Mouse (Mus musculus): ENCODE measurements around the gene Rab5b. TPM values are rescaled to one million over a fixed set of nuclear protein-coding genes. Genes with fewer than 3 reads are reported as not detected.

Gene Rab5b
- polyA plus RNA-seq, 1 experiment from 2014 or later: 37.8 TPM

- H3K9ac ChIP-seq (ENCODE audit: low read depth, low read length): no peak overlapping the region
- WGBS: 91% methylated on average over 2 of the region's 2 CpGs
- no peak for ATAC-seq
- no peak overlapping the region for H3K27ac ChIP-seq (ENCODE audit: low read depth, low read length)
- H3K27me3 ChIP-seq (replicated peaks; ENCODE audit: control insufficient read depth, insufficient read depth, low read length): no peaks in the 10 kb centered on the region
- 0 out of 2 replicates have a peak, but pooled peaks cover 9% of the 10 kb centered on the region for H3K36me3 ChIP-seq (ENCODE audit: control insufficient read depth, insufficient read depth)
- no peaks in the 10 kb centered on the region for H3K9me3 ChIP-seq (ENCODE audit: control insufficient read depth)
- no peak for TF ChIP-seq CTCF (IDR thresholded peaks at IDR 0.05; ENCODE audit: low read depth)
- H3K4me3 ChIP-seq (ENCODE audit: low read depth, low read length): no peak overlapping the region
- no peak overlapping the region for H3K4me2 ChIP-seq (replicated peaks; ENCODE audit: low read depth)
- no peaks in the 10 kb centered on the region for H3K4me1 ChIP-seq (replicated peaks; ENCODE audit: control insufficient read depth, insufficient read depth, low read length)
These were observed 66.3 kb downstream of the Rab5b start for GRCm38 (mm10) chr10:128629746-128630145.

DNA sequence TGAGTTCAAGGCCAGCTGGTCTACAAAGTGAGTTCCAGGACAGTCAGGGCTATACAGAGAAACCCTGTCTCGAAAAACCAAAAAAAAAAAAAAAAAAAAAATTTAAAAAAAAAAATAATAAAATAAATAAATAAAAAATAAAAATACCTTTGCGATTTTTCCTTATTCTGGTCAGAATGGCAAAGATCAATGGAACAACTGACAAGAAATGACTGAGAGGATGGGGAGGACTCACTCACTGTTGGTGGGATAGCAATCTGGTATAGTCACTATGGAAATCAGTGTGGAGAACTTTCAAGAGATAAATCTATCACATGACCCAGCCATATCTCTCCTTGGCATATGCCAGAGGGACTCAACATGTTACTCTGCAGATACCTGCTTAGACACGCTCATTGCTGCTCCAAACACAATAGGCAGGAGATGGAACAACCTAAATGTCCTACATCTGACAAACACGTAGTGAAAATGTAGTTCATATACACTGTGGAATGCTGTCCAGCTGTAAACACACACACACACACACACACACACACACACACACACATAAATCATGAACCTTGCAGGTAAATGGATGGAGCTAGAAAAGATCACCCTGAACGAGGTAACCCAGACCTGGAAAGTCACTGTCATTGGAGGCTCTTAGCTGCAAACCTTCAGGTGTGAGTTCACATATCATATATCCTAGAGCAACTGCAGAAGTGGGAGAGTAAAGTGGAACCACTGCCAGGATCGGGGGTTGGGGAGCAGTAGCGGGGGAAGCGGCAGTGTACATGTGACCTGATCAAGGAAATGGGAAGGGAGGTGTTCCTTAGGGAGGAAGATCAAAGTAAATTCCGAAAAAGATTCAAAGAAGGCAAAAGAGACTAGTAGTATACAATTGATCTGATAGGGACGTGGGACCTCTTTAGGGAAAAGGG is 68.4 kb downstream of the Rab5b start:
- no peaks in the 10 kb centered on the region for H3K27me3 ChIP-seq (replicated peaks; ENCODE audit: control insufficient read depth, insufficient read depth, low read length)
- no peaks in the 10 kb centered on the region for H3K4me1 ChIP-seq (replicated peaks; ENCODE audit: control insufficient read depth, insufficient read depth, low read length)
- no peak overlapping the region for H3K4me2 ChIP-seq (replicated peaks; ENCODE audit: low read depth)
- H3K4me3 ChIP-seq (ENCODE audit: low read depth, low read length): no peak overlapping the region
- H3K9ac ChIP-seq (ENCODE audit: low read depth, low read length): no peak overlapping the region
- no peak overlapping the region for H3K27ac ChIP-seq (ENCODE audit: low read depth, low read length)
- no peaks in the 10 kb centered on the region for H3K9me3 ChIP-seq (ENCODE audit: control insufficient read depth)
- WGBS: 81% methylated on average over 10 of the region's 10 CpGs
- TF ChIP-seq CTCF (IDR thresholded peaks at IDR 0.05; ENCODE audit: low read depth): no peak
- H3K36me3 ChIP-seq (ENCODE audit: control insufficient read depth, insufficient read depth): peaks cover 20% of the 10 kb centered on the region
- ATAC-seq: no peak

Other genes starting within 250 kb of the Rab5b start
- gene Smarcc2, start 237.0 kb downstream of the Rab5b start, polyA plus RNA-seq (2015; fragmentation: Nextera tagmentation; extraction: Ambion mirVana): 31.1 and 31.6 TPM in 2 replicates
- 2,493 and 2,543 TPM in 2 replicates for gene Myl6, start 202.1 kb downstream of the Rab5b start, polyA plus RNA-seq (2015; fragmentation: Nextera tagmentation; extraction: Ambion mirVana)
- 1.3 and 1.8 TPM in 2 replicates for gene Myl6b, start 197.6 kb downstream of the Rab5b start, polyA plus RNA-seq (2015; fragmentation: Nextera tagmentation; extraction: Ambion mirVana)
- gene Esyt1, start 170.4 kb downstream of the Rab5b start, polyA plus RNA-seq (2015; fragmentation: Nextera tagmentation; extraction: Ambion mirVana): 11.7 and 12.5 TPM in 2 replicates
- gene Zc3h10, start 148.5 kb downstream of the Rab5b start, polyA plus RNA-seq (2015; fragmentation: Nextera tagmentation; extraction: Ambion mirVana): 10.0 and 10.4 TPM in 2 replicates
- gene Rpl41, start 147.0 kb downstream of the Rab5b start, polyA plus RNA-seq (2015; fragmentation: Nextera tagmentation; extraction: Ambion mirVana): 2,426 and 2,428 TPM in 2 replicates
- 65.3 and 66.8 TPM in 2 replicates for gene Pa2g4, start 130.3 kb downstream of the Rab5b start, polyA plus RNA-seq (2015; fragmentation: Nextera tagmentation; extraction: Ambion mirVana)
- gene Erbb3, start 106.6 kb downstream of the Rab5b start, polyA plus RNA-seq (2015; fragmentation: Nextera tagmentation; extraction: Ambion mirVana): 22.3 and 23.8 TPM in 2 replicates
- gene Rps26, start 69.5 kb downstream of the Rab5b start, polyA plus RNA-seq (2015; fragmentation: Nextera tagmentation; extraction: Ambion mirVana): 519 and 548 TPM in 2 replicates
- gene Ikzf4, start 50.3 kb downstream of the Rab5b start, polyA plus RNA-seq (2015; fragmentation: Nextera tagmentation; extraction: Ambion mirVana): 0.95 and 1.7 TPM in 2 replicates
- 5.1 and 5.4 TPM in 2 replicates for gene Suox, start 22.2 kb downstream of the Rab5b start, polyA plus RNA-seq (2015; fragmentation: Nextera tagmentation; extraction: Ambion mirVana)
- gene Pmel, start 7.9 kb upstream of the Rab5b start, polyA plus RNA-seq (2015; fragmentation: Nextera tagmentation; extraction: Ambion mirVana): 0.55 and 0.86 TPM in 2 replicates
- gene Cdk2, start 8.8 kb upstream of the Rab5b start, polyA plus RNA-seq (2015; fragmentation: Nextera tagmentation; extraction: Ambion mirVana): 23.3 and 24.1 TPM in 2 replicates
- 7.1 and 8.2 TPM in 2 replicates for gene Dgka, start 48.6 kb upstream of the Rab5b start, polyA plus RNA-seq (2015; fragmentation: Nextera tagmentation; extraction: Ambion mirVana)
- 22.3 and 22.7 TPM in 2 replicates for gene Pym1, start 51.6 kb upstream of the Rab5b start, polyA plus RNA-seq (2015; fragmentation: Nextera tagmentation; extraction: Ambion mirVana)
- gene Mmp19, start 94.6 kb upstream of the Rab5b start, polyA plus RNA-seq (2015; fragmentation: Nextera tagmentation; extraction: Ambion mirVana): 0.97 and 1.4 TPM in 2 replicates
- gene Dnajc14, start 107.8 kb upstream of the Rab5b start, polyA plus RNA-seq (2015; fragmentation: Nextera tagmentation; extraction: Ambion mirVana): 28.2 and 31.8 TPM in 2 replicates
- gene Tmem198b, start 108.1 kb upstream of the Rab5b start, polyA plus RNA-seq (2015; fragmentation: Nextera tagmentation; extraction: Ambion mirVana): 5.1 and 5.7 TPM in 2 replicates
- 90.3 and 92.1 TPM in 2 replicates for gene Sarnp, start 121.1 kb upstream of the Rab5b start, polyA plus RNA-seq (2015; fragmentation: Nextera tagmentation; extraction: Ambion mirVana)
- 70.2 and 70.4 TPM in 2 replicates for gene Ormdl2, start 125.4 kb upstream of the Rab5b start, polyA plus RNA-seq (2015; fragmentation: Nextera tagmentation; extraction: Ambion mirVana)
- 0.99 and 1.6 TPM in 2 replicates for gene Gdf11, start 195.5 kb upstream of the Rab5b start, polyA plus RNA-seq (2015; fragmentation: Nextera tagmentation; extraction: Ambion mirVana)
- gene Cd63, start 204.7 kb upstream of the Rab5b start, polyA plus RNA-seq (2015; fragmentation: Nextera tagmentation; extraction: Ambion mirVana): 939 and 945 TPM in 2 replicates
- gene Rdh5, start 226.6 kb upstream of the Rab5b start, polyA plus RNA-seq (2015; fragmentation: Nextera tagmentation; extraction: Ambion mirVana): 12.4 and 13.0 TPM in 2 replicates
- 248 and 257 TPM in 2 replicates for gene Bloc1s1, start 227.8 kb upstream of the Rab5b start, polyA plus RNA-seq (2015; fragmentation: Nextera tagmentation; extraction: Ambion mirVana)
- 3.1 and 3.6 TPM in 2 replicates for gene Itga7, start 237.6 kb upstream of the Rab5b start, polyA plus RNA-seq (2015; fragmentation: Nextera tagmentation; extraction: Ambion mirVana)